Mouse (Mus musculus): Measurements from ENCODE around the gene Phc2. TPM values are rescaled to one million over a fixed set of nuclear protein-coding genes. Genes with fewer than 3 reads are reported as not detected.

The Phc2 gene
- polyA plus RNA-seq, 1 experiment from 2014 or later: 35.8 TPM

DNA sequence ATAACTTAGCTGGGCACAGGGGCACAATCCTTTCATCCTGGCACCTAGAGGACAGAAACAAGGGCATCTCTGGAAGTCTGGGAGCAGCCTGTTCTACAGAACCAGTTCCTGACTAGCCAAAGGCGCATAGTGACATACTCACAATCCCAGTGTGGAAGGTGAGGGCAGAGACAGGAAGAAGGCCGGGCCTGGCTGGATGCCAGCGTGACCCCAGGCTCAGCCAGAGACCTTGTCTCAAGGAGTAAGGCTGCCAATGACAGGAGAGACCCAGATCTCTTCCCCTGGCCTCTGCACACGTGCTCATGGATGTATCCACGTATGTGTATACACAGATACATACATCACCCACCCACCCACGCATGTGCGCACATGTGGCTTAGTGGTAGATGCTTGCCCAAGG is 127.5 kb downstream of the Phc2 start:
- H3K27ac ChIP-seq: no peak overlapping the region
- no peak for ATAC-seq (ENCODE audit: low FRiP score)
- no peaks in the 10 kb centered on the region for H3K27me3 ChIP-seq
- H3K4me1 ChIP-seq (replicated peaks): 0 out of 2 replicates have a peak, but pooled peaks cover 3% of the 10 kb centered on the region
- H3K9ac ChIP-seq: no peak overlapping the region
- H3K4me2 ChIP-seq: no peak overlapping the region
- H3K9me3 ChIP-seq: no peaks in the 10 kb centered on the region
- no peak overlapping the region for H3K4me3 ChIP-seq
- peaks cover 97% of the 10 kb centered on the region for H3K36me3 ChIP-seq
- 90% methylated on average over 7 of the region's 7 CpGs for WGBS

DNA sequence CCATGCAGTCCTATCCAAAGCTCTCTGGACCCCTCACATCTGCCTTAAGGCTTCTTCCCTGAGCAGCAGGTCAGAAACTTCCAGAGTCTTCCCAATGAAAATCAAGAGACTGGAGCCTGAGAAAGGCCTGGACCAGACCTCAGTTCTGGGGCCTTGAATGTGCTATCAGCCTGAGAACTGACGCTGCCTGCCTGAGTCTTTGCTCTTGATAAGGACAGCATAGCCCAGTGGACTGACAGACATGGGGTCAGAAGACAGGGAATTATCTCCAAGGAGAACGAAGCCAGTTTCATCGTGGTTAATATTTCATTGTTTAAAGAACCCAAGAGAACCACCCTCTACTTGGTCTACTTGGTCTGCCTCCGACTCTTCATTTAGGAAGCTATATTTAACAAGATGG is 128.1 kb downstream of the Phc2 start:
- Histone ChIP-seq H3K4me3 (no peak overlapping the region), H3K36me3 (peaks cover 94% of the 10 kb centered on the region), H3K9ac (no peak overlapping the region), H3K27me3 (no peaks in the 10 kb centered on the region), H3K9me3 (no peaks in the 10 kb centered on the region), H3K27ac (no peak overlapping the region), H3K4me2 (no peak overlapping the region), H3K4me1 (replicated peaks) (0 out of 2 replicates have a peak, but pooled peaks cover 3% of the 10 kb centered on the region)
- WGBS: 79% methylated on average over 4 of the region's 4 CpGs
- ATAC-seq (ENCODE audit: low FRiP score): no peak

DNA sequence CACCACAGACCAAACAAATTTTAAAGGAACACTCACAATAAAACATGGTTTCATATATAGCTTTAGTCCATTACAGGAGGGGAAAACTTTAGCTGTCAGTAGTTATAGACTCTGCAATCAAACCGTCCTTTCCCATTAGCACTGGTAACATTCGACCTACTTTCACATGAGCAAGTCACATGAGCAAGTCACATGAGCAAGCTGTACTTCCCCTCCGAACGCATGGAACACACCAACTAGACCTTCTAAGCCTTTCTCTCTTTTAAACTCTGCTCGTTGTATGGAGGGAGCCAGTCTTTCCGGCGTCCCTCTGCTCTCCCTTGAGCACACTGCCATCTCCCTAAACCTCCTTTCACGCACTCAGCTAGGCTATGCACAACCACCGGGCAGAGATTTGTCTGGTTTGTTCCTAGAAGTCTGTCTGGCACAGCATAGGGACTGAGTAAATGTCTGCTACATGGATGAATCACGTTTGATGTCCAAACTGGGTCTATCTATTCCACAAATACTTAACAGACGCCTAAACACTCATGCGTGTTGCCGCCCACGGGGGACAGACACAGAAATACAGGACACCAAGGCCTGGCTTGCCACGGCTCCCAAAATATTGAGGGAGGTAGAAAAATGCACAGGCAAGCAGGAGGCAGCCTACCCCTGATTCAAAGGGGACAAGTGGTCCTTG is 130.6 kb downstream of the Phc2 start:
- Histone ChIP-seq H3K4me3 (no peak overlapping the region), H3K36me3 (peaks cover 88% of the 10 kb centered on the region), H3K9me3 (no peaks in the 10 kb centered on the region), H3K4me2 (no peak overlapping the region), H3K27ac (no peak overlapping the region), H3K9ac (no peak overlapping the region), H3K27me3 (no peaks in the 10 kb centered on the region), H3K4me1 (replicated peaks) (peaks cover 7% of the 10 kb centered on the region; the same call in 1 of the 2 replicates)
- WGBS: 91% methylated on average over 15 of the region's 15 CpGs
- ATAC-seq (ENCODE audit: low FRiP score): no peak

DNA sequence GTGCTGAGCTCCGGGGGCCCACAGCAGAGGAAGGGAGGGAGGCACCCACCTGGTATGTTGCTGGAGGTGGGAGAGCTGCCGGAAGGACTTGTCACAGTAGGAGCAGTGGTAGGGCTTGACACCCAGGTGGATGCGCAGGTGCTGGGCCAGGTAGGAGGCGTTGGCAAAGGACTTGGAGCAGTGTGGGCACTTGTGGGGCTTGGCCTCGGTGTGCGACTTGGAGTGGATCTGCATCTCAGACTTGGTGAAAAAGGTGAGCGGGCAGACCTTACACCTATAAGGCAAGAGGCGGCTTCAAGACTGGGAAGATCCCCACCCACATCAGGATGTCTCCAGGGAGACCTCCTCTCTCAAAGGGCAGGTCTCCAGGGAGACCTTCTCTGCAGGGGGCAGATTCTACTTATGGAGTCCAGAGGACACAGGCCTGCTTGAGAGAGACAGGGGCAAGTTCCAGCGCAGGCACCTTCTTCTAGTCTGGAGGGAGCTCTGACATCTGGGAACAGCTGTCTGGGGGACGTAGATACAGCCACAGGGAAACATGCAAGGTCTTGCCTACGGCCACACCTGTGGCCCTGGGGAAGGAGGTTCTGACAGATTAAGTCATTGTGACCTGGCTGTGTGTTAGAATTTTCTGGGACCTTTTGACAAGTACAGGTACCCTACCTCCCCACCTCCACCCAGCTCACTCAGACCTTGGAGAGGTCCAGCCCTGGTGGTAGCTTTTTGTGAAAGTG is 131.6 kb downstream of the Phc2 start:
- Histone ChIP-seq H3K9ac (no peak overlapping the region), H3K36me3 (peaks cover 81% of the 10 kb centered on the region), H3K27me3 (no peaks in the 10 kb centered on the region), H3K4me3 (no peak overlapping the region), H3K4me1 (replicated peaks) (peaks cover 17% of the 10 kb centered on the region), H3K9me3 (no peaks in the 10 kb centered on the region), H3K27ac (no peak overlapping the region), H3K4me2 (no peak overlapping the region)
- 93% methylated on average over 11 of the region's 11 CpGs for WGBS
- no peak for ATAC-seq (ENCODE audit: low FRiP score)

DNA sequence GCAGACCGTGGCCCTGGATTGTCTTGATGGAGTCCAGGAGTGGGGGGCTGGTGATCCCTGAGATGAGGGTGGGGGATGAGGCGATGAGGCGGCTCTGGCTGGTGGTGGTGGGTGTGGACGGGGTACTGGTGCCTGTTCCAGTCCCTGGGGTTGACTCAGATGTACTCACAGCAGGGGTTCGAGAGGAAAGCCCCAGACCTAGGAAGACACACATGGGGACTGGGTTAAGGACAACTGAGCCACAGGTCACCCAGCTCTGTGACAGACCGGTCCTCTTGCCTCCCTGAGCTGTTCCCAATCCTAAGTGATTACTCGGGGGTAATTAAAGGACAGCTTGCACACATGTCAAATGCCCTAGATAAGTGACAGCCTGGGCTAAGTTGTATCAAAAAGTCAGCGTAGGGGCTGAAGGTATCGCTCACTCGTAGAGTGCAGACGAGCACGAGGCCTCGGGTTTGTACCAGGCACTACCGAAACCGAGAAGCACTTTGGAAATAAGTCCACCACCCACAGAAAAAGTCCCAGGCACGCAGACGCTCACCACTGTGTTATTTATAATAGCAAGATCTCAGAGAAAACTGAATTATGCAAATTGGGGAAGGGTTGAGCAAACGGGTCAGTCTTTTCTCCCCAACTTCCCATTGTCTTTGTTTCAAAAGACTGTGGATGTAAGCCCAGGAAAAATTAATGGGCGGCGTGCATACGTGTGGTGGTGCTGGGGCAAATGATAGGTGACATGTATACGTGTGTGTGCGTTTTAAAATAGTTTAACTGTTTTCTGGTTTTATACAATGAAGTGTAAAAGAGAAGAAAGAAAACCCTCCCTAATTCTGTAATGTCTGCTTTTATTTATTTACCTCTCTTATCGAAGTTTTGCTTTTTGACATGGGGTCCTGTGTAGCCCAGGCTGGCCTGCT is 132.8 kb downstream of the Phc2 start:
- no peak overlapping the region for H3K27ac ChIP-seq
- no peaks in the 10 kb centered on the region for H3K27me3 ChIP-seq
- 82% methylated on average over 24 of the region's 24 CpGs for WGBS
- peaks cover 19% of the 10 kb centered on the region for H3K4me1 ChIP-seq (replicated peaks)
- ATAC-seq (ENCODE audit: low FRiP score): no peak
- H3K9ac ChIP-seq: no peak overlapping the region
- H3K4me2 ChIP-seq: no peak overlapping the region
- H3K9me3 ChIP-seq: no peaks in the 10 kb centered on the region
- peaks cover 78% of the 10 kb centered on the region for H3K36me3 ChIP-seq
- H3K4me3 ChIP-seq: no peak overlapping the region

DNA sequence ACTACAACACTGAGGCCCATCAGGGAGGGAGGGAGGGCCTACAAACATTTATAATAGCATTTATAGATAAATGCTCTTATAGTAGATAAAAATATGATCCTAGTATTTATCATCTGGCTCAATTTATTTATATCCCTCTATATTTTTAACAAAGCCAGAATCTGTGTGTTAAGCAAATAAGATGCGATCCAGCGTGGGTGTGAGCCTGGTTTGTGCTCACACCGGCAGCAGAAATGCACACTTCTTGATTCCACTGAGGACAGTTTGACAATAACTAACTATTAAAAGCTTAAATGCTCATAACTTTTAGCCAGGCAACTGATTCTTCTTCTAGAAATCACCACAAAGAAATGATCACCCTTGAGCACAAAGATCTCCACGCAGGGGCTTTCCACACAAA is 133.6 kb downstream of the Phc2 start:
- Histone ChIP-seq H3K36me3 (peaks cover 76% of the 10 kb centered on the region), H3K4me2 (no peak overlapping the region), H3K9ac (no peak overlapping the region), H3K27ac (no peak overlapping the region), H3K9me3 (no peaks in the 10 kb centered on the region), H3K27me3 (no peaks in the 10 kb centered on the region), H3K4me1 (replicated peaks) (peaks cover 24% of the 10 kb centered on the region), H3K4me3 (no peak overlapping the region)
- 98% methylated on average over 4 of the region's 4 CpGs for WGBS
- no peak for ATAC-seq (ENCODE audit: low FRiP score)

DNA sequence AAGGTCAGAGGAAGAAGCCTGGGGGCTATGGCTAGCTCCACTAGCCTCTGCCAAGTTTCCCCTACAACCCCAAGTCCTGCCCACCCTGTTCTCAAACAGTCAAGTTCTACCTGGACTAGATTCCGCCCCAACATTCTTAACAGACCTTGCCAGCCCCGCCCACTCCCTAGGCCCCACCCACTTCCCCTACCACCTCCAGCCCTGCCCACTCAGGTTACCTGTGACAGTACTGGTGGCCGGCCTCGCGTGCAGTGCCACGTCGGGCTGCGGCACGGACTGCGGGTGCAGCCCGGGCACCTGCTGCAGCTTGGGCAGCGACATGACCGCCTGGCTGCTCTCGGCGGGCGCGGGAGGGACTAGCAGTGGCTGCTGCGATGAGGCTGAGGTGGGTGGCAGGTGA is 135.1 kb downstream of the Phc2 start:
- Histone ChIP-seq H3K27me3 (no peaks in the 10 kb centered on the region), H3K4me3 (no peak overlapping the region), H3K36me3 (peaks cover 69% of the 10 kb centered on the region), H3K9ac (peak overlapping the region; percentile 19; the same call in 1 of the 2 replicates), H3K27ac (no peak overlapping the region), H3K4me1 (replicated peaks) (peaks cover 27% of the 10 kb centered on the region), H3K9me3 (no peaks in the 10 kb centered on the region), H3K4me2 (no peak overlapping the region)
- no peak for ATAC-seq (ENCODE audit: low FRiP score)
- WGBS: 47% methylated on average over 18 of the region's 18 CpGs

DNA sequence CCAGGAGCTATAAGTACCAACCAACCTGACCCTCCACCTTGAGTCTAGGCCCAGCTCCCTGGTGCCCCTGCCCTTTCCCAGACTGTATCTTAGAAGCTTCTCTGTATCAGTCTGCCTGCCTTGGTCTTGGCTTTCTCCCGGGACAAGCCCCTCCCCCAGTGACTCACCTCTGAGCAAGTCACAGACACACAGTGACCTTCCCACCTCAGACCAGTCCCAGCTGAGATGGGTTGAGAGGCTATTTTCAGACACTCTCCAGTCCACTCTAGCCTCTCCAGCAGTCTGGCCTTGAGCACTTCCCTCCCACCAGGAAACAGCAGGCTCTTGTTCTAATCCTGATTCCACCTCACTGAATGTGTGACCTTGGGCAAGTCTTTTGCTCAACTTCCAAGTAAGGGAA is 139.2 kb downstream of the Phc2 start:
- Histone ChIP-seq H3K27me3 (no peaks in the 10 kb centered on the region), H3K27ac (no peak overlapping the region), H3K9ac (no peak overlapping the region), H3K4me3 (no peak overlapping the region), H3K36me3 (peaks cover 33% of the 10 kb centered on the region), H3K4me1 (replicated peaks) (peaks cover 66% of the 10 kb centered on the region), H3K9me3 (no peaks in the 10 kb centered on the region), H3K4me2 (no peak overlapping the region)
- WGBS: 73% methylated on average over 1 of the region's 1 CpGs
- ATAC-seq (ENCODE audit: low FRiP score): no peak

DNA sequence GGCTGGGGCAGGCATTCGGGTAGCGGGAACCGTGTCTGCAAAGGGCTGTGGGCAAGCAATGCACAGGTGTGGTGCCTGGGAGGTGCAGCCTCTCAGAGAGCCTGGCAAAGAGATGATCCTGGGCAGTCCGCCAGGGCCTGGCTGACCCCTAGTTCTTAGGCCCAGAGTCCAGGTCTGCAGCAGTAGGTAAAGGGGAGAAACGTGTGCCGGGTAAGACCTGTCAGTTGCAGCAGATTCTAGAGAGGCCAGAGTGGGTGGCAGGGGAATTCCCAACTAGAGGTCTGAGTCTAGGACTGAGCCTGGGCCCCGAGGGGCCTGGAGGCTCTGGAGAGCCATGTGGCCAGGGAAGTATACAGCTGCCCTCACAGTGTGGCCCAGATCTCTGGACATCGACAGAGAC is 139.7 kb downstream of the Phc2 start:
- H3K27ac ChIP-seq: no peak overlapping the region
- ATAC-seq (ENCODE audit: low FRiP score): no peak
- H3K4me1 ChIP-seq (replicated peaks): peaks cover 71% of the 10 kb centered on the region
- H3K4me3 ChIP-seq: no peak overlapping the region
- H3K9ac ChIP-seq: no peak overlapping the region
- peaks cover 32% of the 10 kb centered on the region for H3K36me3 ChIP-seq
- 94% methylated on average over 8 of the region's 8 CpGs for WGBS
- no peaks in the 10 kb centered on the region for H3K9me3 ChIP-seq
- H3K4me2 ChIP-seq: no peak overlapping the region
- H3K27me3 ChIP-seq: no peaks in the 10 kb centered on the region

DNA sequence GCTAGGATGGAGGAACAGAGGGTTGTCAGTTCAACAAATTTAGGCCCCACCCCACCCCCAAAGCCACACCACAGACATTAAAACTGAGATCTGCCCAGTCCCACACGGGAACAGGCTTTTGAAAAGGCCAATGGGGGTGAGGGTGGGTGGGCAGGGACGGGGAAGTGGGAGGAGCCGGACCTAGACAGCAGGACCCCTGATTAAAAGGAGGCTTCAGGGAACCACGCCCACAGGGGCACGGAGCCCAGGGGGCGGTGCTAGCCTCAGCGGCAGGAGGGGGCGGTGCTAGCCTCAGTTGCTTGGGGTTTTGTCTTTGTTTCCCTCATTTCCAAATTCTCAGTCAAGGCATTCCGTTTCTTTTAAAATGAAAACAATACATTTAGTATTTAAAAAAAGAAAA is 141.1 kb downstream of the Phc2 start:
- Histone ChIP-seq H3K4me3 (no peak overlapping the region), H3K9me3 (no peaks in the 10 kb centered on the region), H3K4me1 (replicated peaks) (peaks cover 75% of the 10 kb centered on the region), H3K4me2 (no peak overlapping the region), H3K27ac (no peak overlapping the region), H3K36me3 (peaks cover 22% of the 10 kb centered on the region), H3K9ac (no peak overlapping the region), H3K27me3 (no peaks in the 10 kb centered on the region)
- WGBS: 3% methylated on average over 9 of the region's 9 CpGs
- peak; percentile 26 for ATAC-seq (ENCODE audit: low FRiP score)

DNA sequence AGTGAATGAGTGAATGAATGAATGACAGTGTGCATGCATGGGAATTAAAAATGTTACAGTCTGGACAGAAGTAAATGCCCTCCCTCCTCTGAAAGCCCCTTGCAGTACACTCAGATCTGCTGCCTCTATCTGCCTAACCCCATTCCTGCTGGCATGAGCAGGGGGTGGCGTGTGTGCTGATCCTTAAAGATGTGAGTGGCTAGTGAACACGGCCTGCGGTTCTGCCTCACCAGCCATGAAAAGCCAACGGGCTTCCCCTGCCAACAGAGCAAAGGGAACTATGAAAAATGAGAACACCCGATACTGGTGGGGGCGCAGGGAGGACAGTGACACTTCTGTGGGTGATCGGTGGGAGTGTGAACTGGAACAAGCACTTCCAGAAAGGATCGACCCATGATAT is 142.3 kb downstream of the Phc2 start:
- H3K9me3 ChIP-seq: no peaks in the 10 kb centered on the region
- H3K27me3 ChIP-seq: no peaks in the 10 kb centered on the region
- H3K9ac ChIP-seq: peak overlapping the region; percentile 15; the same call in 1 of the 2 replicates
- no peak overlapping the region for H3K4me2 ChIP-seq
- H3K4me1 ChIP-seq (replicated peaks): peaks cover 79% of the 10 kb centered on the region
- H3K36me3 ChIP-seq: peaks cover 16% of the 10 kb centered on the region; the same call in 1 of the 2 replicates
- no peak overlapping the region for H3K4me3 ChIP-seq
- ATAC-seq (ENCODE audit: low FRiP score): no peak
- 54% methylated on average over 8 of the region's 8 CpGs for WGBS
- H3K27ac ChIP-seq: peak overlapping the region; percentile 31; the same call in 1 of the 2 replicates
